Mouse (Mus musculus): ENCODE measurements around the gene Tubal3. TPM values are rescaled to one million over a fixed set of nuclear protein-coding genes. Genes with fewer than 3 reads are reported as not detected.

The Tubal3 gene
- polyA plus RNA-seq (2014; fragmentation: Nextera tagmentation; extraction: Ambion mirVana), result not detected in 2 replicates

- H3K4me3 ChIP-seq (replicated peaks; ENCODE audit: low read depth, low read length), result peak within 1 kb of the TSS; percentile 81
- H3K27ac ChIP-seq (replicated peaks; ENCODE audit: low read depth, low read length), result 0 out of 2 replicates have a peak within 1 kb of the TSS, but pooled peaks have one; percentile 45
- under 1% methylated on average over 52 of the region's 52 CpGs for WGBS
- no peaks in the 10 kb centered on the region for H3K4me1 ChIP-seq (ENCODE audit: control insufficient read depth, insufficient read depth, low read length)
- no peaks in the 10 kb centered on the region for H3K9me3 ChIP-seq (ENCODE audit: control insufficient read depth, low read length)
- peak within 1 kb of the TSS; percentile 70 for H3K9ac ChIP-seq (replicated peaks; ENCODE audit: low read length)
- ATAC-seq (ENCODE audit: low FRiP score, low TSS enrichment) (peak; percentile 98), DNase-seq (peak; percentile 94)
- H3K4me2 ChIP-seq (ENCODE audit: low read length), result peak within 1 kb of the TSS; percentile 72
- no peaks in the 10 kb centered on the region for H3K36me3 ChIP-seq (ENCODE audit: control insufficient read depth, insufficient read depth, low read length)
- H3K27me3 ChIP-seq (ENCODE audit: control insufficient read depth, insufficient read depth, low read length), result no peaks in the 10 kb centered on the region
These were observed at the start of gene Tubal3, which contains the start of gene Net1 for GRCm38 (mm10) chr13:3917571-3918311. TSS of gene Tubal3 (plus strand) at chr13:3918274. TSS of gene Net1 (minus strand) at chr13:3918220.

GRCm38 (mm10) chr13:3869901-3870300, 48.2 kb upstream of the Tubal3 start:
- no peak overlapping the region for H3K27ac ChIP-seq (replicated peaks; ENCODE audit: low read depth, low read length)
- DNase-seq, result no peak
- H3K9me3 ChIP-seq (ENCODE audit: control insufficient read depth, low read length), result no peaks in the 10 kb centered on the region
- no peak overlapping the region for H3K9ac ChIP-seq (replicated peaks; ENCODE audit: low read length)
- no peak overlapping the region for H3K4me3 ChIP-seq (replicated peaks; ENCODE audit: low read depth, low read length)
- no peak overlapping the region for H3K4me2 ChIP-seq (ENCODE audit: low read length)
- ATAC-seq (ENCODE audit: low FRiP score, low TSS enrichment), result no peak
- no peaks in the 10 kb centered on the region for H3K4me1 ChIP-seq (ENCODE audit: control insufficient read depth, insufficient read depth, low read length)
- H3K36me3 ChIP-seq (ENCODE audit: control insufficient read depth, insufficient read depth, low read length), result no peaks in the 10 kb centered on the region
- H3K27me3 ChIP-seq (ENCODE audit: control insufficient read depth, insufficient read depth, low read length), result no peaks in the 10 kb centered on the region

- Histone ChIP-seq H3K9me3 (ENCODE audit: control insufficient read depth, low read length) (no peaks in the 10 kb centered on the region), H3K9ac (replicated peaks; ENCODE audit: low read length) (no peak overlapping the region), H3K27me3 (ENCODE audit: control insufficient read depth, insufficient read depth, low read length) (no peaks in the 10 kb centered on the region), H3K4me2 (ENCODE audit: low read length) (no peak overlapping the region), H3K4me3 (replicated peaks; ENCODE audit: low read depth, low read length) (no peak overlapping the region), H3K4me1 (ENCODE audit: control insufficient read depth, insufficient read depth, low read length) (no peaks in the 10 kb centered on the region), H3K36me3 (ENCODE audit: control insufficient read depth, insufficient read depth, low read length) (no peaks in the 10 kb centered on the region), H3K27ac (replicated peaks; ENCODE audit: low read depth, low read length) (no peak overlapping the region)
- 92% methylated on average over 4 of the region's 4 CpGs for WGBS
- no peak for DNase-seq
- no peak for ATAC-seq (ENCODE audit: low FRiP score, low TSS enrichment)
These were observed 45.2 kb upstream of the Tubal3 start for GRCm38 (mm10) chr13:3872832-3873231.

GRCm38 (mm10) chr13:3876448-3876847, 41.6 kb upstream of the Tubal3 start:
- H3K27ac ChIP-seq (replicated peaks; ENCODE audit: low read depth, low read length), result no peak overlapping the region
- H3K9ac ChIP-seq (replicated peaks; ENCODE audit: low read length), result no peak overlapping the region
- DNase-seq (no peak), ATAC-seq (ENCODE audit: low FRiP score, low TSS enrichment) (no peak)
- no peaks in the 10 kb centered on the region for H3K27me3 ChIP-seq (ENCODE audit: control insufficient read depth, insufficient read depth, low read length)
- H3K36me3 ChIP-seq (ENCODE audit: control insufficient read depth, insufficient read depth, low read length), result 0 out of 2 replicates have a peak, but pooled peaks cover 2% of the 10 kb centered on the region
- H3K4me2 ChIP-seq (ENCODE audit: low read length), result no peak overlapping the region
- no peak overlapping the region for H3K4me3 ChIP-seq (replicated peaks; ENCODE audit: low read depth, low read length)
- 83% methylated on average over 6 of the region's 6 CpGs for WGBS
- no peaks in the 10 kb centered on the region for H3K4me1 ChIP-seq (ENCODE audit: control insufficient read depth, insufficient read depth, low read length)
- no peaks in the 10 kb centered on the region for H3K9me3 ChIP-seq (ENCODE audit: control insufficient read depth, low read length)

- Histone ChIP-seq H3K4me2 (ENCODE audit: low read length) (no peak overlapping the region), H3K4me1 (ENCODE audit: control insufficient read depth, insufficient read depth, low read length) (no peaks in the 10 kb centered on the region), H3K9me3 (ENCODE audit: control insufficient read depth, low read length) (no peaks in the 10 kb centered on the region), H3K27me3 (ENCODE audit: control insufficient read depth, insufficient read depth, low read length) (no peaks in the 10 kb centered on the region), H3K9ac (replicated peaks; ENCODE audit: low read length) (no peak overlapping the region), H3K27ac (replicated peaks; ENCODE audit: low read depth, low read length) (no peak overlapping the region), H3K36me3 (ENCODE audit: control insufficient read depth, insufficient read depth, low read length) (0 out of 2 replicates have a peak, but pooled peaks cover 4% of the 10 kb centered on the region), H3K4me3 (replicated peaks; ENCODE audit: low read depth, low read length) (no peak overlapping the region)
- ATAC-seq (ENCODE audit: low FRiP score, low TSS enrichment) (0 out of 2 replicates have a peak, but pooled peaks have one; percentile 43), DNase-seq (no peak)
- 73% methylated on average over 6 of the region's 6 CpGs for WGBS
These were observed 40.9 kb upstream of the Tubal3 start for GRCm38 (mm10) chr13:3877185-3877584.

GRCm38 (mm10) chr13:3877679-3878220, 40.3 kb upstream of the Tubal3 start:
- H3K9me3 ChIP-seq (ENCODE audit: control insufficient read depth, low read length), result no peaks in the 10 kb centered on the region
- no peak overlapping the region for H3K27ac ChIP-seq (replicated peaks; ENCODE audit: low read depth, low read length)
- WGBS, result 49% methylated on average over 4 of the region's 4 CpGs
- DNase-seq (no peak), ATAC-seq (ENCODE audit: low FRiP score, low TSS enrichment) (no peak)
- H3K27me3 ChIP-seq (ENCODE audit: control insufficient read depth, insufficient read depth, low read length), result no peaks in the 10 kb centered on the region
- 0 out of 2 replicates have a peak, but pooled peaks cover 5% of the 10 kb centered on the region for H3K36me3 ChIP-seq (ENCODE audit: control insufficient read depth, insufficient read depth, low read length)
- no peak overlapping the region for H3K9ac ChIP-seq (replicated peaks; ENCODE audit: low read length)
- no peak overlapping the region for H3K4me2 ChIP-seq (ENCODE audit: low read length)
- no peak overlapping the region for H3K4me3 ChIP-seq (replicated peaks; ENCODE audit: low read depth, low read length)
- no peaks in the 10 kb centered on the region for H3K4me1 ChIP-seq (ENCODE audit: control insufficient read depth, insufficient read depth, low read length)

GRCm38 (mm10) chr13:3886663-3887062, 31.4 kb upstream of the Tubal3 start:
- H3K36me3 ChIP-seq (ENCODE audit: control insufficient read depth, insufficient read depth, low read length), result peaks cover 28% of the 10 kb centered on the region
- no peak for DNase-seq
- no peak overlapping the region for H3K9ac ChIP-seq (replicated peaks; ENCODE audit: low read length)
- H3K4me1 ChIP-seq (ENCODE audit: control insufficient read depth, insufficient read depth, low read length), result no peaks in the 10 kb centered on the region
- no peaks in the 10 kb centered on the region for H3K27me3 ChIP-seq (ENCODE audit: control insufficient read depth, insufficient read depth, low read length)
- no peak overlapping the region for H3K4me2 ChIP-seq (ENCODE audit: low read length)
- H3K4me3 ChIP-seq (replicated peaks; ENCODE audit: low read depth, low read length), result no peak overlapping the region
- no peak overlapping the region for H3K27ac ChIP-seq (replicated peaks; ENCODE audit: low read depth, low read length)
- ATAC-seq (ENCODE audit: low FRiP score, low TSS enrichment), result no peak
- H3K9me3 ChIP-seq (ENCODE audit: control insufficient read depth, low read length), result no peaks in the 10 kb centered on the region
- WGBS, result 95% methylated on average over 7 of the region's 7 CpGs

- WGBS, result 94% methylated on average over 3 of the region's 3 CpGs
- Histone ChIP-seq H3K4me1 (ENCODE audit: control insufficient read depth, insufficient read depth, low read length) (no peaks in the 10 kb centered on the region), H3K9me3 (ENCODE audit: control insufficient read depth, low read length) (no peaks in the 10 kb centered on the region), H3K27me3 (ENCODE audit: control insufficient read depth, insufficient read depth, low read length) (no peaks in the 10 kb centered on the region), H3K27ac (replicated peaks; ENCODE audit: low read depth, low read length) (no peak overlapping the region), H3K36me3 (ENCODE audit: control insufficient read depth, insufficient read depth, low read length) (peaks cover 25% of the 10 kb centered on the region), H3K9ac (replicated peaks; ENCODE audit: low read length) (no peak overlapping the region), H3K4me3 (replicated peaks; ENCODE audit: low read depth, low read length) (no peak overlapping the region), H3K4me2 (ENCODE audit: low read length) (no peak overlapping the region)
- ATAC-seq (ENCODE audit: low FRiP score, low TSS enrichment) (no peak), DNase-seq (no peak)
These were observed 29.0 kb upstream of the Tubal3 start for GRCm38 (mm10) chr13:3889111-3889510.

GRCm38 (mm10) chr13:3890061-3890460, 28.0 kb upstream of the Tubal3 start:
- Histone ChIP-seq H3K27me3 (ENCODE audit: control insufficient read depth, insufficient read depth, low read length) (no peaks in the 10 kb centered on the region), H3K36me3 (ENCODE audit: control insufficient read depth, insufficient read depth, low read length) (peaks cover 22% of the 10 kb centered on the region), H3K4me3 (replicated peaks; ENCODE audit: low read depth, low read length) (no peak overlapping the region), H3K9me3 (ENCODE audit: control insufficient read depth, low read length) (no peaks in the 10 kb centered on the region), H3K4me1 (ENCODE audit: control insufficient read depth, insufficient read depth, low read length) (no peaks in the 10 kb centered on the region), H3K4me2 (ENCODE audit: low read length) (no peak overlapping the region), H3K9ac (replicated peaks; ENCODE audit: low read length) (no peak overlapping the region), H3K27ac (replicated peaks; ENCODE audit: low read depth, low read length) (no peak overlapping the region)
- 62% methylated on average over 8 of the region's 8 CpGs for WGBS
- DNase-seq, result no peak
- ATAC-seq (ENCODE audit: low FRiP score, low TSS enrichment), result no peak
